Mouse (Mus musculus) CH12.LX (cell line): ENCODE measurements around the gene Zglp1. TPM values are rescaled to one million over a fixed set of nuclear protein-coding genes. Genes with fewer than 3 reads are reported as not detected.
"Not testable (repeated sequence)": the region's sequence is repeated elsewhere in the genome, so short reads cannot be mapped to it uniquely, and the experiment has no call there.

ENCODE experiments used
- DNase-seq: peaks from one replicate; pipeline ENCODE4 v3.0.0-alpha.2; 2013; ENCODE audit errors: extremely low read depth
- H3K27ac ChIP-seq: 2 replicates; pipeline ENCODE4 v1.5.1; 2012; ENCODE audit warnings: low read depth, mild to moderate bottlenecking, control low read depth, moderate library complexity; ENCODE audit not compliant: insufficient read depth
- H3K27me3 ChIP-seq: replicated peaks from 2 replicates; pipeline ENCODE3; 2012; ENCODE audit warnings: inconsistent platforms
- H3K36me3 ChIP-seq, 2 experiments: replicated peaks in 1 of 2; 2 replicates each; pipeline versions ENCODE3 to v1.6.1; 2012; ENCODE audit warnings: inconsistent platforms in 1 of 2, low read length in 1 of 2, mild to moderate bottlenecking in 1 of 2, mixed read lengths in 1 of 2, moderate library complexity in 1 of 2; ENCODE audit not compliant: control insufficient read depth in 1 of 2, insufficient read depth in 1 of 2
- H3K4me1 ChIP-seq, 2 experiments: 2 replicates each; pipeline ENCODE4 v1.6.1; 2012; ENCODE audit warnings: inconsistent platforms in 1 of 2, moderate library complexity in 1 of 2; ENCODE audit not compliant: insufficient read depth in 2 of 2, control insufficient read depth in 1 of 2
- H3K4me2 ChIP-seq: 2 replicates; pipeline ENCODE4 v1.6.1; 2012; ENCODE audit warnings: low read depth, mild to moderate bottlenecking, control low read depth; ENCODE audit not compliant: poor library complexity, insufficient read depth, severe bottlenecking
- H3K4me3 ChIP-seq, 3 experiments: fragments of 150-350 bp in 1 of 3; sonication (generic) in 1 of 3; replicated peaks in 1 of 3; 2 replicates each; pipeline versions ENCODE3 to v1.5.1; 2011 to 2012; ENCODE audit warnings: low read depth in 2 of 3, low read length in 2 of 3, mild to moderate bottlenecking in 2 of 3, moderate library complexity in 2 of 3, control low read depth in 1 of 3, improper control_type of control experiment in 1 of 3, inconsistent platforms in 1 of 3, mixed read lengths in 1 of 3; ENCODE audit not compliant: poor library complexity in 1 of 3
- H3K79me2 ChIP-seq: replicated peaks from 2 replicates; pipeline ENCODE4 v1.6.1; 2012; ENCODE audit warnings: mild to moderate bottlenecking, moderate library complexity; ENCODE audit not compliant: control insufficient read depth, poor library complexity, insufficient read depth, severe bottlenecking; ENCODE audit errors: extremely low read depth
- H3K9ac ChIP-seq: 2 replicates; pipeline ENCODE4 v1.6.1; 2012; ENCODE audit warnings: low read depth, mild to moderate bottlenecking, control low read depth, moderate library complexity; ENCODE audit not compliant: insufficient read depth
- H3K9me3 ChIP-seq: replicated peaks from 2 replicates; pipeline ENCODE3; 2012; ENCODE audit warnings: low read length, inconsistent platforms, mixed read lengths
- BHLHE40 ChIP-seq: IDR thresholded peaks from 2 replicates; pipeline ENCODE4 v1.6.1; 2011; ENCODE audit warnings: mild to moderate bottlenecking, low read depth, low read length, improper control_type of control experiment
- CHD2 ChIP-seq: IDR thresholded peaks from 2 replicates; pipeline ENCODE4 v1.6.1; 2011; ENCODE audit warnings: low read length, improper control_type of control experiment
- CTCF ChIP-seq, 2 experiments: IDR thresholded peaks in 1 of 2; conservative IDR thresholded peaks in 1 of 2; 2 replicates each; pipeline ENCODE4 v1.5.1; 2011 to 2012; ENCODE audit warnings: low read depth in 2 of 2, low read length in 2 of 2, improper control_type of control experiment in 1 of 2, inconsistent platforms in 1 of 2, mild to moderate bottlenecking in 1 of 2, moderate library complexity in 1 of 2
- EP300 ChIP-seq: IDR thresholded peaks from 2 replicates; pipeline ENCODE4 v1.6.1; 2011; ENCODE audit warnings: low read length, improper control_type of control experiment
- ETS1 ChIP-seq: conservative IDR thresholded peaks from 2 replicates; pipeline ENCODE4 v1.6.1; 2012; ENCODE audit warnings: low read depth, mild to moderate bottlenecking, inconsistent platforms, low read length, improper control_type of control experiment, moderate library complexity
- GABPA ChIP-seq: IDR thresholded peaks from 2 replicates; pipeline ENCODE4 v1.6.1; 2012; ENCODE audit warnings: low read depth, low read length, improper control_type of control experiment, inconsistent platforms; ENCODE audit not compliant: insufficient replicate concordance
- HCFC1 ChIP-seq: IDR thresholded peaks from 2 replicates; pipeline ENCODE4 v1.6.1; 2012; ENCODE audit warnings: low read depth, mild to moderate bottlenecking, inconsistent platforms, low read length, improper control_type of control experiment
- JUND ChIP-seq: conservative IDR thresholded peaks from 2 replicates; pipeline ENCODE4 v1.6.1; 2011; ENCODE audit warnings: low read depth, low read length, improper control_type of control experiment
- KAT2A ChIP-seq: IDR thresholded peaks from 2 replicates; pipeline ENCODE4 v1.6.1; 2012; ENCODE audit warnings: low read length, improper control_type of control experiment, inconsistent platforms; ENCODE audit not compliant: insufficient replicate concordance
- MAX ChIP-seq: IDR thresholded peaks from 2 replicates; pipeline ENCODE4 v1.6.1; 2011; ENCODE audit warnings: low read length, improper control_type of control experiment
- MXI1 ChIP-seq: IDR thresholded peaks from 2 replicates; pipeline ENCODE4 v1.6.1; 2011; ENCODE audit warnings: mild to moderate bottlenecking, low read depth, low read length, improper control_type of control experiment
- MYC ChIP-seq: IDR thresholded peaks from 2 replicates; pipeline ENCODE4 v1.6.1; 2011; ENCODE audit warnings: low read depth, mild to moderate bottlenecking, improper control_type of control experiment, low read length
- NELFE ChIP-seq: IDR thresholded peaks from 2 replicates; pipeline ENCODE4 v1.6.1; 2011; ENCODE audit warnings: low read depth, low read length, improper control_type of control experiment
- POLR2A ChIP-seq: IDR thresholded peaks from 2 replicates; pipeline ENCODE4 v1.6.1; 2011; ENCODE audit warnings: low read depth, mild to moderate bottlenecking, improper control_type of control experiment, low read length
- POLR2AphosphoS2 ChIP-seq: IDR thresholded peaks from 2 replicates; pipeline ENCODE4 v1.6.1; 2011; ENCODE audit warnings: low read depth, low read length, improper control_type of control experiment
- RCOR1 ChIP-seq: conservative IDR thresholded peaks from 2 replicates; pipeline ENCODE4 v1.6.1; 2012; ENCODE audit warnings: low read depth, mild to moderate bottlenecking, inconsistent platforms, low read length, improper control_type of control experiment
- SIN3A ChIP-seq: IDR thresholded peaks from 2 replicates; pipeline ENCODE4 v1.6.1; 2012; ENCODE audit warnings: low read length, improper control_type of control experiment, inconsistent platforms
- UBTF ChIP-seq: IDR thresholded peaks from 2 replicates; pipeline ENCODE4 v1.6.1; 2012; ENCODE audit warnings: low read depth, mild to moderate bottlenecking, inconsistent platforms, low read length, improper control_type of control experiment, moderate library complexity
- USF1 ChIP-seq: IDR thresholded peaks from 2 replicates; pipeline ENCODE4 v1.6.1; 2014; ENCODE audit warnings: low read depth, mild to moderate bottlenecking, inconsistent platforms, low read length, improper control_type of control experiment
- USF2 ChIP-seq: conservative IDR thresholded peaks from 2 replicates; pipeline ENCODE4 v1.6.1; 2011; ENCODE audit warnings: low read depth, low read length, improper control_type of control experiment
- ZKSCAN1 ChIP-seq: IDR thresholded peaks from 2 replicates; pipeline ENCODE4 v1.6.1; 2012; ENCODE audit warnings: low read depth, inconsistent platforms, low read length, improper control_type of control experiment, borderline replicate concordance
- ZMIZ1 ChIP-seq: IDR thresholded peaks from 2 replicates; pipeline ENCODE4 v1.6.1; 2012; ENCODE audit warnings: low read depth, mild to moderate bottlenecking, inconsistent platforms, low read length, improper control_type of control experiment
- ZNF384 ChIP-seq: IDR thresholded peaks from 2 replicates; pipeline ENCODE4 v1.6.1; 2012; ENCODE audit warnings: low read depth, low read length, improper control_type of control experiment, inconsistent platforms
- dilution Hi-C: fragments of 300-500 bp; cut with MboI; formaldehyde crosslinking; loops from 2 replicates; pipeline ENCODE4 v1.14.3; 2020; ENCODE audit warnings: low sequenced_read_pairs; ENCODE audit not compliant: extremely low pct_unique_long_range_greater_than_20kb, extremely low pct_ligation_motif_present
- in situ Hi-C: fragments of 300-500 bp; cut with MboI; formaldehyde crosslinking; loops from 3 replicates; pipeline ENCODE4 v1.14.3; 2019; ENCODE audit warnings: low sequenced_read_pairs, low pct_ligation_motif_present, low pct_unique_long_range_greater_than_20kb, mixed read lengths
- polyA plus RNA-seq: library from polyadenylated mRNA; unstranded; fragments of >175 nt; gene quantifications from 2 replicates; pipeline ENCODE4 v1.2.1, GENCODE M21; 2012; ENCODE audit warnings: low read depth; ENCODE audit not compliant: insufficient read length
- total RNA-seq, 2 experiments: library from RNA; depleted of rRNA; stranded (reverse); fragments of 300-350 nt in 1 of 2; fragments of >200 nt in 1 of 2; gene quantifications; 2 replicates each; pipeline ENCODE4 v1.2.3; 2012 to 2014

Gene Zglp1
- total and polyA plus RNA-seq, 3 experiments, result 0.87 to 1.3 TPM; not detected in 1

GRCm38 (mm10) chr9:21051578-21051977, 15.3 kb downstream of the Zglp1 start:
- dilution Hi-C loops (no loop called here), in situ Hi-C loops (no loop called here)
- Histone ChIP-seq H3K36me3 (no peaks in the 10 kb centered on the region), H3K4me1 (no peaks in the 10 kb centered on the region), H3K79me2 (no peaks in the 10 kb centered on the region), H3K4me2 (no peak overlapping the region), H3K27me3 (peaks cover 2% of the 10 kb centered on the region), H3K4me3 (no peak overlapping the region), H3K9ac (no peak overlapping the region), H3K27ac (no peak overlapping the region), H3K9me3 (no peaks in the 10 kb centered on the region)
- no peak for DNase-seq
- TF ChIP-seq USF1, result no peak
- TF ChIP-seq EP300, result no peak
- no peak for TF ChIP-seq GABPA
- no peak for TF ChIP-seq HCFC1
- TF ChIP-seq USF2, result no peak
- no peak for TF ChIP-seq POLR2AphosphoS2
- no peak for TF ChIP-seq MXI1
- no peak for TF ChIP-seq MYC
- TF ChIP-seq MAX, result no peak
- no peak for TF ChIP-seq ZMIZ1
- TF ChIP-seq BHLHE40, result no peak
- no peak for TF ChIP-seq RCOR1
- no peak for TF ChIP-seq ETS1
- TF ChIP-seq NELFE, result no peak
- no peak for TF ChIP-seq ZNF384
- no peak for TF ChIP-seq CTCF (conservative IDR thresholded peaks at IDR 0.05 in 1 of 2, IDR thresholded peaks at IDR 0.05 in 1 of 2; ENCODE audit: low read depth in 2 of 2, low read length in 2 of 2)
- TF ChIP-seq KAT2A, result no peak

GRCm38 (mm10) chr9:21045235-21045634, 21.7 kb downstream of the Zglp1 start:
- dilution Hi-C loops (no loop called here), in situ Hi-C loops (no loop called here)
- no peak for DNase-seq
- Histone ChIP-seq H3K4me2 (no peak overlapping the region), H3K27me3 (no peaks in the 10 kb centered on the region), H3K9ac (no peak overlapping the region), H3K4me1 (peaks cover 8 to 15% of the 10 kb centered on the region in 2 experiments), H3K27ac (no peak overlapping the region), H3K9me3 (no peaks in the 10 kb centered on the region), H3K36me3 (no peaks in the 10 kb centered on the region), H3K79me2 (no peaks in the 10 kb centered on the region), H3K4me3 (no peak overlapping the region)
- TF ChIP-seq CHD2 (no peak), POLR2A (no peak), ZKSCAN1 (no peak), ZMIZ1 (no peak), POLR2AphosphoS2 (no peak), GABPA (no peak), UBTF (no peak), SIN3A (no peak), JUND (no peak)

GRCm38 (mm10) chr9:21044785-21045184, 22.1 kb downstream of the Zglp1 start:
- in situ Hi-C loops, H3K27me3 ChIP-seq, H3K9ac ChIP-seq, H3K27ac ChIP-seq, DNase-seq, H3K4me3 ChIP-seq, H3K36me3 ChIP-seq, H3K9me3 ChIP-seq, dilution Hi-C loops, H3K4me2 ChIP-seq, H3K79me2 ChIP-seq: not testable (repeated sequence)
- peaks cover 9 to 15% of the 10 kb centered on the region in 2 experiments for H3K4me1 ChIP-seq
